Mouse (Mus musculus): ENCODE measurements around the gene Slc17a3. TPM values are rescaled to one million over a fixed set of nuclear protein-coding genes. Genes with fewer than 3 reads are reported as not detected.

Slc17a3 gene
- polyA plus RNA-seq, 1 experiment from 2014 or later, result 6.0 TPM

GRCm38 (mm10) chr13:23898242-23898641 is 59.0 kb downstream of the Slc17a3 start:
- no peaks in the 10 kb centered on the region for H3K9me3 ChIP-seq (ENCODE audit: low read length)
- H3K4me1 ChIP-seq (ENCODE audit: insufficient read depth), result peaks cover 5% of the 10 kb centered on the region; the same call in 1 of the 2 replicates
- no peaks in the 10 kb centered on the region for H3K36me3 ChIP-seq (replicated peaks; ENCODE audit: insufficient read depth, low read length)
- ATAC-seq, result no peak
- DNase-seq, result no peak
- no peak for TF ChIP-seq CTCF (IDR thresholded peaks at IDR 0.05; ENCODE audit: low read depth)
- no peak for TF ChIP-seq EP300 (IDR thresholded peaks at IDR 0.05; ENCODE audit: low read depth)
- WGBS (ENCODE audit: insufficient replicate concordance), result 24% methylated on average over 6 of the region's 6 CpGs
- no peak overlapping the region for H3K9ac ChIP-seq (replicated peaks)
- no peaks in the 10 kb centered on the region for H3K27me3 ChIP-seq (ENCODE audit: insufficient read depth, low read length)
- no peak overlapping the region for H3K27ac ChIP-seq (ENCODE audit: low read depth)
- H3K4me3 ChIP-seq (ENCODE audit: low read depth, low read length), result no peak overlapping the region
- H3K4me2 ChIP-seq (ENCODE audit: low read depth, low read length), result no peak overlapping the region

GRCm38 (mm10) chr13:23906906-23907305 is 67.7 kb downstream of the Slc17a3 start:
- ATAC-seq, result no peak
- H3K4me2 ChIP-seq (ENCODE audit: low read depth, low read length), result no peak overlapping the region
- no peaks in the 10 kb centered on the region for H3K9me3 ChIP-seq (ENCODE audit: low read length)
- H3K9ac ChIP-seq (replicated peaks), result no peak overlapping the region
- 86% methylated on average over 5 of the region's 5 CpGs for WGBS (ENCODE audit: insufficient replicate concordance)
- TF ChIP-seq EP300 (IDR thresholded peaks at IDR 0.05; ENCODE audit: low read depth) (no peak), CTCF (IDR thresholded peaks at IDR 0.05; ENCODE audit: low read depth) (no peak)
- no peaks in the 10 kb centered on the region for H3K36me3 ChIP-seq (replicated peaks; ENCODE audit: insufficient read depth, low read length)
- no peaks in the 10 kb centered on the region for H3K27me3 ChIP-seq (ENCODE audit: insufficient read depth, low read length)
- no peak overlapping the region for H3K4me3 ChIP-seq (ENCODE audit: low read depth, low read length)
- no peak overlapping the region for H3K27ac ChIP-seq (ENCODE audit: low read depth)
- DNase-seq, result no peak
- H3K4me1 ChIP-seq (ENCODE audit: insufficient read depth), result peaks cover 7% of the 10 kb centered on the region

DNA sequence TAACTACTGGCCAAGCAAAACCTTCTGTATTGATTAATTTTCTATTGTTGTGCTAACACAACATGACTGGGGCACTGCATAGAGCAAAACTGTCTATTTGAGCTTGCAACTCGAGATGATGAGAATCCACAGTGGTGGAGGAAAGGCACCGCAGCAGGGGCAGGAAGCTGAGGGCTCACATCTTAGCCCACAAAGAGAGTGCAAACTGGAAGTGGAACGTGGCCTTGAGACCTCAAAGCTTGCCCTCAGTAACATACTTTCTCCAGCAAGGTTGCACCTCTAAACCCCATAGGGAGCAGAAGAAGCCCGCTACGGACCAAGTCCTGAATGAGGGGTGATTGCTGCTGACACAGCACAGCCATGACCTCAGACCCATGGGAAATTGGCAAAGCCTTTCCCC is 70.9 kb downstream of the Slc17a3 start:
- ATAC-seq (no peak), DNase-seq (no peak)
- Histone ChIP-seq H3K4me1 (ENCODE audit: insufficient read depth) (peaks cover 35% of the 10 kb centered on the region), H3K4me2 (ENCODE audit: low read depth, low read length) (no peak overlapping the region), H3K4me3 (ENCODE audit: low read depth, low read length) (no peak overlapping the region), H3K9me3 (ENCODE audit: low read length) (no peaks in the 10 kb centered on the region), H3K9ac (replicated peaks) (no peak overlapping the region), H3K27me3 (ENCODE audit: insufficient read depth, low read length) (no peaks in the 10 kb centered on the region), H3K27ac (ENCODE audit: low read depth) (no peak overlapping the region), H3K36me3 (replicated peaks; ENCODE audit: insufficient read depth, low read length) (no peaks in the 10 kb centered on the region)
- WGBS (ENCODE audit: insufficient replicate concordance), result 42% methylated on average over 5 of the region's 5 CpGs
- no peak for TF ChIP-seq EP300 (IDR thresholded peaks at IDR 0.05; ENCODE audit: low read depth)
- no peak for TF ChIP-seq CTCF (IDR thresholded peaks at IDR 0.05; ENCODE audit: low read depth)

Other genes starting within 250 kb of the Slc17a3 start
- 0.49 and 0.51 TPM in 2 replicates for gene Hist1h2be, start 218.3 kb upstream of the Slc17a3 start, polyA plus RNA-seq (2015; fragmentation: Nextera tagmentation; extraction: Ambion mirVana)
- gene Hist1h1e, start 216.9 kb upstream of the Slc17a3 start, polyA plus RNA-seq (2015; fragmentation: Nextera tagmentation; extraction: Ambion mirVana), result 13.3 and 16.0 TPM in 2 replicates
- gene Hist1h2ac, start 155.5 kb upstream of the Slc17a3 start, polyA plus RNA-seq (2015; fragmentation: Nextera tagmentation; extraction: Ambion mirVana), result 0.86 and 0.88 TPM in 2 replicates
- gene Hist1h2bc, start 155.2 kb upstream of the Slc17a3 start, polyA plus RNA-seq (2015; fragmentation: Nextera tagmentation; extraction: Ambion mirVana), result 168 and 180 TPM in 2 replicates
- not detected in 2 replicates for gene Hist1h1t, start 143.6 kb upstream of the Slc17a3 start, polyA plus RNA-seq (2015; fragmentation: Nextera tagmentation; extraction: Ambion mirVana)
- 6.2 and 6.5 TPM in 2 replicates for gene Hist1h4c, start 141.0 kb upstream of the Slc17a3 start, polyA plus RNA-seq (2015; fragmentation: Nextera tagmentation; extraction: Ambion mirVana)
- 24.0 and 25.1 TPM in 2 replicates for gene Hfe, start 128.6 kb upstream of the Slc17a3 start, polyA plus RNA-seq (2015; fragmentation: Nextera tagmentation; extraction: Ambion mirVana)
- gene Hist1h1c, start 100.6 kb upstream of the Slc17a3 start, polyA plus RNA-seq (2015; fragmentation: Nextera tagmentation; extraction: Ambion mirVana), result 69.6 and 74.1 TPM in 2 replicates
- 2.8 and 3.5 TPM in 2 replicates for gene Hist1h3c, start 93.8 kb upstream of the Slc17a3 start, polyA plus RNA-seq (2015; fragmentation: Nextera tagmentation; extraction: Ambion mirVana)
- gene Hist1h2bb, start 92.7 kb upstream of the Slc17a3 start, polyA plus RNA-seq (2015; fragmentation: Nextera tagmentation; extraction: Ambion mirVana), result 1.6 and 2.7 TPM in 2 replicates
- 46.5 and 47.4 TPM in 2 replicates for gene Hist1h2ab, start 88.3 kb upstream of the Slc17a3 start, polyA plus RNA-seq (2015; fragmentation: Nextera tagmentation; extraction: Ambion mirVana)
- gene Hist1h3b, start 87.2 kb upstream of the Slc17a3 start, polyA plus RNA-seq (2015; fragmentation: Nextera tagmentation; extraction: Ambion mirVana), result 10.2 and 16.0 TPM in 2 replicates
- 2.5 and 3.2 TPM in 2 replicates for gene Hist1h4b, start 82.4 kb upstream of the Slc17a3 start, polyA plus RNA-seq (2015; fragmentation: Nextera tagmentation; extraction: Ambion mirVana)
- 0.40 and 0.49 TPM in 2 replicates for gene Hist1h4a, start 78.2 kb upstream of the Slc17a3 start, polyA plus RNA-seq (2015; fragmentation: Nextera tagmentation; extraction: Ambion mirVana)
- gene Hist1h3a, start 77.0 kb upstream of the Slc17a3 start, polyA plus RNA-seq (2015; fragmentation: Nextera tagmentation; extraction: Ambion mirVana), result 6.1 and 7.5 TPM in 2 replicates
- gene Hist1h1a, start 75.8 kb upstream of the Slc17a3 start, polyA plus RNA-seq (2015; fragmentation: Nextera tagmentation; extraction: Ambion mirVana), result 2.8 and 4.6 TPM in 2 replicates
- not detected in 2 replicates for gene Trim38, start 69.5 kb upstream of the Slc17a3 start, polyA plus RNA-seq (2015; fragmentation: Nextera tagmentation; extraction: Ambion mirVana)
- 37.0 and 39.8 TPM in 2 replicates for gene Slc17a2, start 32.4 kb upstream of the Slc17a3 start, polyA plus RNA-seq (2015; fragmentation: Nextera tagmentation; extraction: Ambion mirVana)
- 1.0 and 1.2 TPM in 2 replicates for gene Slc17a1, start 28.3 kb downstream of the Slc17a3 start, polyA plus RNA-seq (2015; fragmentation: Nextera tagmentation; extraction: Ambion mirVana)
- 1.1 and 2.0 TPM in 2 replicates for gene Slc17a4, start 75.6 kb downstream of the Slc17a3 start, polyA plus RNA-seq (2015; fragmentation: Nextera tagmentation; extraction: Ambion mirVana)
- gene Hist1h2ba, start 94.7 kb downstream of the Slc17a3 start, polyA plus RNA-seq (2015; fragmentation: Nextera tagmentation; extraction: Ambion mirVana), result not detected in 2 replicates
- not detected in 2 replicates for gene Hist1h2aa, start 95.0 kb downstream of the Slc17a3 start, polyA plus RNA-seq (2015; fragmentation: Nextera tagmentation; extraction: Ambion mirVana)
- not detected in 2 replicates for gene Scgn, start 151.8 kb downstream of the Slc17a3 start, polyA plus RNA-seq (2015; fragmentation: Nextera tagmentation; extraction: Ambion mirVana)